Mouse (Mus musculus): ENCODE measurements at regions not wholly inside any gene's neighbourhood (a gene's known extent, or its start where the extent isn't known, plus 50 kb on each side); places are given as distances from the start of the nearest gene placed in this dataset.
A peak's percentile ranks its signal among the peaks of the same experiment; 100 is the strongest.

DNA sequence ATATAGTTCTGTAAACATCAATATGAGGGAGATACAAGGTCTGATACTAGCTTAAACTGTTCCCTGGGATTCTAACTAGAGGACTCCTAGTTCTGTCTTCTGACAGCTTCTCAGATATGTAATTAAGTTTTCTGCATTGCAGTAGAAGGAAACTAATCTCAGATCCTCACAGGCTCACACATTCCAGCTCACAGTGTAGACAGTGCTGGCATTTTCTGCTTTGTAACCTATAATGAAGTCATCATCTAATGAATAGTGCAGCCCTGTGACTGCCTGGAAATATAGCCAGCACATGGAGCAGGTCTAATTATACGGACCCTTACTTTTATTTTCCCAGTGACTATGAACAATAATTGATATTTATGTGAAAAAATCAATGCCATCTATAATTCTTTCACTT, 331.2 kb upstream of the Celf2 start:
- no peak for DNase-seq

DNA sequence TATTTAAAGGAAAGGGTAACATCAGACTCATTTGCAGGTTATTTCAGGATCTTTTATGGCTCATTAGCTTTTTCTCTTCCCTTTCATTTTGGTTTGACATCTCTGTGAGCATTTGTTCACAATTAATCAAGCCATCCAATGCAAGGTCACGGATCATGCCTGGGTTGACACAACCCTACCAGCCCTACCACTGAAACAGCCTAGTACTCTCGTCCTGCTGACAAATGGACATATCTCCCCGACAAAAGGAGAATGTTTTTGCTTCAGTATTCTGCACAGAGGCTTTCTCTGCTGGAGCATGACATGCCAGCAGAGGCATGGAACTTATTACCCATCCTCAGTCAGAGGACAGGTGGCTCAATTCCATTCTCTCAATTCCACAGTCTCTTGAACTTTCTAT, 328.5 kb upstream of the Celf2 start:
- DNase-seq: no peak

DNA sequence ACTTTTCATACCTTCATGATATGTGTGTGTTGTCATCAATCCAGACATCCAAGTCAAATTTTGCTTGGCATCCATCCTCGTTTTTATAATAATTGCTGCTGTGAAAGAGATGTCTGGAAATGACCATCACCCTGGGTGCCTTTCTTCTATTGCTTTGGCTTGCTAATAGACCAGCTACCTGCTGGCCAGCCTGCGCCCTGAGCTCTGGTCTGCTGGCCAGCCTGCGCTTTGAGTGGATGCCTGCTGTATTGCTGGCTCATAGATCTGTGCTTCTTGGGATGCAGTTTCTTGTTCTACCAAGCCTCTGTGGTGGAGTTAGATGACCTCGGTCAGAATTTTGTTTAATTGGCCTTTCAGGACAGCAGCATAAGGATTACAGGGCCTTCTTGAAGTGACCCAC, 321.9 kb upstream of the Celf2 start:
- no peak for DNase-seq

DNA sequence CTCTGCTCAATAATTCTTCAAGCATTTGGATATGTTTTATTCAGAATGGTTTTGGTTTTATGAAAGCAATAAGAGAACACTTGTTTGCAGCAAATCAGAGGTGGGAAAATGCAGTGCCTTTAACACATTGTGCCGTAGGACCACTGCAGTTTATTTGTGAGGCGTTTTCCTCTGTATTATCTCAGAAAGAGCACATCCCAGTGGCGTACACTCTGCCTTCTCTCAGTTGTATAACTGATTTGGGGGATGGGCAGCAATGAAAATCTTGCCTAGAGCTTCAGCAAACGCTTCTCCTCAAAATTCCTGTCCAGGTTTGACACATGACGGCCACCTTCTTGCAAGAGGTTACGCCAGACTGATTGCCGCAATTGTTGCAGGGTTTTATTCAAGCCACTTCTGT, 316.9 kb upstream of the Celf2 start:
- DNase-seq: no peak

DNA sequence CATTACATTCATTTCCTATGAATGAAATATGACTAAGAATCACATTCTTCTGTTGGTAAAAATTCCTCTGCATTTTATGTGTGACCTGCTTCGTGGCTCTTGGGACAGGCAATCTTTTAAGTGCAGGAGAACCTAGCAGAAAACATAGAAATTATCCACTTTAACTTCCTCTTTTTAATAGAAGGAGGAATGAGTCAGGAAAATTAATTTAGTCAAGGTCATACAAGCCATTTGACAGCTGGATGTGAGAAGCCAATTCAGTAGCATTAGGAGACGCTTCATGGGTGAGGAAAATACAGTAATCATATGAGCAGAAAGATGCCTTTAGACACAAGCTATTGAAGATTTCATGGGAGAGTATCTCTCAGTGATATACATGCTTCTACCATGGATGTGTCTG, 287.1 kb upstream of the Celf2 start:
- no peak for DNase-seq

DNA sequence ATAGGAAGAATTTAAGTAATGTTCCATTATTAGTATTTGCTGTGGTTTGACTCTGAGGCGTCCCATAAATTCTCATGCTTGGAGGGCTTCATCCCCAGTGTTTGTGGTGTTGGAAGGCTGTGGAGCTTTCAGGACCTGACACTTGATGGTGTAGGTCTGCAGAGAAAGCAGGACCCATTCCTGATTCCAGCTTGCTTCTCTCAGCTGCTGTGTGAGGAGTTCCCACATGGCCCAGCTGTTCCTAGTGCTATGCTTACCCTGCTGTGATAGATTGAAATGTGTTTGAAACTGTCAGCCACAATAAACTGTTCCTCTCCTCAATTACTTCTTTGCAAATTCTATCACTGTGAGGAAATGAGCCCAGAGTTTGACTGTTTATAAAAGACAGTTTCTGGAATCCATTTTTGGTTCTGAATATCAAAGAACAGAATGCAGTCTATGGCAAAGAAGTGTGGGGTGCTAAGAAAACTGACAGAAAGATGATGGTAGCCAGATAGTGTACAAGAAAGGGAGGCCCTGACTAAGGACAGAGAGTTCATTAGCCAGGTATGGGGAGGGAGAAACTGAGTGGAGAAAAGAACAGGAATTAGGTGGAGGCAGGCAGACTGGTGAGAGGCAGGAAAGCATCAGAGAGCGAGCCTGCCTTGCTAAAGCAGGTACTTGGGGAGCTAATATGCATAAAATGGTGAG, 283.2 kb upstream of the Celf2 start:
- DNase-seq: no peak

DNA sequence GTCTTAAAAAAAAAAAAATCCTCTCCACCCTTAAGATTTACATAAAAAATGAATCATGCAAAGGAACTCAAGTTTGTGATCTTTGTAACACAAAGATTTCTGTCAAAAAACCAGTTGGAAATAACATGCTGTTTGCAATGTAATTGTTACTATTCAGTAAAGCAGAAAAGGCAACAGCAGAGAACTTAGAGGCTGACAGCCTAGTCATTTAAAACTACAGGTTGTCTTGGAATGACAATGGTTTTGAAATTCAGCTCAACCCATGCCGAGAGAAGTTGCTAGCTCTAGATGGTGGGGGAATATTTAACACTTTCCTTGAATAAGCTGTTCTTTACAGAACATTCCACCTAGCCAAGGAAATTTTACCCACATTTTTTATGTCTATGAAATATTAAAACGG, 269.2 kb upstream of the Celf2 start:
- no peak for DNase-seq

DNA sequence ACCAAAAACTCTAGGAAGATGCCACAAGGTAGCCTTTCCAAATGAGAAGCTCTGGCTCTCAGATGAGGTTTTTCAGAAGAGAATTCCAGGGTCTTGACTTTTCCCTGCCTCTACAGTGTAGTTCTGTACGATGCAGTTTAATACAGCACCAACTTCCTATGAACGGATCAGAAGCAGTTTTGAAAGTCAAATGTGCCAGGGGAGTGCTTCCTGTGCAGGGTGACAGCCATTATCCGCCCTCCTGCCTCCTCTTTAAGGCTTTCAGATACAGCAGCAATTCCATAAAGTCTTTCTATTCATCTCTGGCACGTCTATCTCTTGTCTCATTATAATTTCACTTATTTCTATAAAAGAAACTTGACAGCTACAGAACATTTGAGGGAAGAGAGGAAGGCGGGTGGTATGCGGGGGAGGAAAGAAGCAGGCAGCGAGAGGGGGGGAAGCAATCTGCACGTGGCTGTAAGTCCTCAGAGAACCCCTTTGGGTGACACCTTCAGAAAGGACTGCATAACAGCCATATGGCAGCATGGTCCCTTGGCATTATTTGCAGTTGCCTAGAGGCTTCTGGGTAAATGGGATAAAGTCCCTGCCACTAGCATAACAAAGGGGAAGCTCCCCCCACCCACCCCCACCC, 224.9 kb upstream of the Celf2 start:
- no peak for DNase-seq

DNA sequence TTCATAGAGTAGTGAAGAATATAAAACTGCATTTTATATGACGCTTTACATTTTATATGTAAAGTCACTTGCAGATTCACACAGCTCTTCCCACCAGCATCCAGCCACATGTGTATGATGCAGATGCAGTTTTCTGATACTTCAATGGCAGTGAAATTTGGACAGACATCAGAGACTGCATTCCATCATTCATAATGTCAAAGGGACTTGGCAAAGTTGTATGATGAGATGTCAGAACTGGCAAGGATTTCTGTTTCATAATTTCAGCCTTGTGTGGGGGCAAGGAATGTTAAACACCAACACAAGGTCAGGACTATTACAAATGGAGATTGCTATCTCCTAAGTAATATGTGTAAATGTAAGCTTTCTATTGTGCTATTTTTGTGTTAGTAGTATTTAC, 221.6 kb upstream of the Celf2 start:
- DNase-seq: no peak

DNA sequence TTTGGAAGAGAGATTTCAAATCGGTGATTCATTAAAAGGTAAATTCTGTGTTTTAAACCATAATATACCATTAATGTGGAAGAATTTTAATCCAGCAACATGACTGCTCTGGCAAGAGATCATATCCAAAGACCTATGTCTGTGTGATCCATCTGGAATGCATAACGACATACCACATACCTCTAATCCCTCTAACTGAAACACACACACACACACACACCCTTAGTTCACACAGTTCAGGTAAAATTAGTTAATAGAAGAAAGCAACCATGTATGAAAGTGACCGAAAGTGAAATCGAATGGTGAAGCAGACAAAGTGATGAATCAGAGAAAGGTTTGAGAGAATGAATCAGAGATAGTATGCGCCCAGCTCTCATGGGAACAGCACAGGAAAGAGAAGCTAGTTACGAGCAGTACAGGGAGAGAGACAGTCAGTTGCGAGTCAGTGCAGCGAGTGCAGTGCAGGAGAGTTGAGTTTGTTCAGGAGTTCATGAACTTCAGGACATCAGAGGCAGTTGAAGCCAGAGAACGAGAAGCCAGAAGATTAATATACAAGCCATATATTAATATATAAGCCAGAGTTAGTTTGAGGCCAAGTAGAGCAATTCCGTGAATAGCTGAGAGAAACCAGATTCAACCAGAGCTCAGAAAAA, 213.0 kb upstream of the Celf2 start:
- peak; percentile 2 to 4 for DNase-seq

DNA sequence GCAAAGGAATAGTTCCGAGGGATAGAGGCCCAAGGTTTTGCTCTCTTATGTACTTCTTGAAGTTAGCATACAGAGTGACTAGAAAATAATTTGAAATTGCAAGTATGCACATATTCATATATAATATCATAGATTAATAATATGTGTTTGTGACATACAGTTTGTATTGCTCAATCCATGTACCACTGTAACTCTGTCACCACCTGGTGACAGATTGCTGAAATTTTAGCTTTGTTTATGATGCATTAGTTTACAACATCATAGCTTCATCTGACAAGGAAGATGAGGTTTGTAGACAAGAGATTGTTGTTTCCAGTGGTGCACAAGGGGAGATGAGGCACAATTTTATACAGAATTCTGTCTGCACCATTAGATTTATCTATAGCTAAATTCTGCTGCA, 201.7 kb upstream of the Celf2 start:
- DNase-seq: no peak

DNA sequence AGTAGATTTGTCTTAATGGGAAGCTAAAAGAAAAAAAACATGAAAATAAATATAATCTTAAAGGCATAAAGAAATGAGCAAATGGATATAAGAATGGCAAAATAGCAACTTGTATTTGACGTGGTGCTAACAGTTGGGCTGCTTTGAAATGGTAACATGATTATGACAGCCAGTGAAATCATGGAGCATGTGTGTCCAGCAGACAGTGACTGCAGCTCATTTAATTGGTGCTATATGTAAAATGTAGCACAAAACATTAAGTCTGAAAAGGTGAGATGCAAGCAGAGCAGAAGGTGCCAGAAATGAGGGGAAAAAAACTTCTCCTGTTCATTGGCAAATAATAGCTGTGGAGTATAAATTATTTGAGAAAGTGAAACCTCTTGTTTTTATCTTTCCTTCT, 201.1 kb upstream of the Celf2 start:
- no peak for DNase-seq

DNA sequence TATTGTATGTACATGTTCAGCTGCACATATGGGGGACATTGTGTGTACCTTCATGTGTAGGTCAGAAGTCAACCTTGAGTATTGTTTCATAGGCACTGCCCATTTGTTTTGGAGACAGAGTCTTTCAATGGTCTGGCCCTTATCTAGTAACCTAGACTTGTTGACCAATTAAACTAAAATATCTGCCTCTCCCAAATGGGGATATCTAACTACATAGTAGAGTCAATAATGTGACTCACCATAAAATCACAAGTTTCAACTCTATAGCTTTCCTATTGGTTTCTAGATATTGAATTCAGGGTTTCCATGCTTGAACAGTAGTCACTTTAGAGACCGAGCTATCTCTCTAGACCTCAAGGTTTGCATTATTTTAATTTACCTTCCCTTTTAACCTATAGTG, 174.0 kb upstream of the Celf2 start:
- DNase-seq: no peak

DNA sequence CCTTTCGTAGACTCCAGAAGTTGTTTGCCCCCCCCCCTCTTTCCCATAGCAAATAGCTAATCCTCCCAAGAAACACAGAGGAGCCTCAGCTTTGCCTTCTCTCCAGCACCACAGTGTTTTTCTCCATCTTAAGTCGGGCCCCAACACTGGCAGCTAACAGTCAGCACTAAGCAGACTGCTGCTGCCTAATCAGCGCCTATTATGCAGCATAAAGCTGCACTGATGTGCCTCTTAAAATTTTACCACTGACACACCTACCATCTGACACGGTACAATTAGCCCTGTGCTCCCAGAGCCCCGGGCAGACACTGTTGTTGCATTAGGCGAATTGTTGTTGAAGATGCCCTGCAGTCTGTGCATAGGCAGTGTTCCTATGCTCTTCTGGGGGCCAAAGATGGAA, 131.5 kb upstream of the Celf2 start:
- DNase-seq: no peak

DNA sequence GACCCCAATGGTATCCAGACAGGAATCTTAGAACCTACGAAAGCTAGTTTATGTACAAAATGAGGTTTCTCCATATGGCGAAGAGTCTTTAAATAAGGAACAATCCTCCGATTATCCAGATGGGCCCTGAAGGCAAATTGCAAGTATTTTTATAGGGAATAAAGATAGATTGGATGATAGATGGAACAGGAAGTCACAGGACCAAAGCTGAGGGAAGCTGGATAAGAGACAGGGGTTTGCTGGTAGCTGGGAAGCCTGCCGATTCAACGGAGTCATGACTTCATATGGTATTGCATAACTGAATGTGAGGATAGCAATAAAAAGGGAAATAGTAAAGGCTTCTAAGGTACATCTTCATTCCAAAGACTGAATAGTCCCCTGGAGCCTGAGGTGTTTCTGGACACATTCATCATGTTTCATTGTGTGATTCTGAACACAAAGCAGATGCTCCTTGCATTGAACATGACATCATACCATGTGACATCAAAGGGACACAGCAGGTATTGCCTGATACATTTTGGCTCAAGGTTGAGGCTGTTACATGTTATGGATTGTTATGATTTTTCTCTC, 113.4 kb upstream of the Celf2 start:
- DNase-seq: no peak

DNA sequence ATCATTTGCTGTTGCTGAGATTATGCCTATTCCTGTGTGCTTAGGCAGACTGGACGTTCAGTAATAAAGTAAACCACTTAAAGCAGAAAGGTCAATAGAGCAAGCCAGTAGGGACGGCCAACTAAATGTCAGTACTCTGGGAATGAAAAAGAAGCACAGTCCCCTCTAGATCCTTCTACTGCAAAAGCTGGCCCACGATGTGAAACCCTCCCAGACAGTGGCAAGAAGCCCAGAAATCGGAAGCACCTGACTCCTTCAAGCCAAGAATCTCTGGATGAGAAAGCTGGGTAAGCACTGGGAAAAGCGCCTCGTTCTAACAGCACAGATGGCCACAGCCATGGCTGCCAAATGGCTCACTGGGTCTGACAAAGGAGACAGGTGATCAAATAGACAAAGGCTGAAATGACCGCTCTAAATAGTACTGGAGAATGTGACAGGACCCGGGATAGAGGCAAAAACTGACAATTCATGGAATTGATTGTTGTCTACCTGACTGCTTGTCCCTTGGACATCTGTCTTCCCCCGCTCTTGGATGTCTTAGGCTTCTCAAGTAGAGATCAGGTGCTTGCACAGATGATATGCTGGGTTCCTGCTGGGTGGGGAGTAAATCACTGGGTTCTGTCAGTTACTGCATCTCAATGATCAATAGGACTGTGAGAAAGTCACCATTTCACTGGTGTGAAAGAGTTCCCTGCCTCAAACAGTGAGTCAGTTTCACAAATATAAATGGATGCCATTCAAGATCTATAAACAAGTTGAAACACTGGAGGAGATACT, 110.7 kb upstream of the Celf2 start:
- DNase-seq: no peak

DNA sequence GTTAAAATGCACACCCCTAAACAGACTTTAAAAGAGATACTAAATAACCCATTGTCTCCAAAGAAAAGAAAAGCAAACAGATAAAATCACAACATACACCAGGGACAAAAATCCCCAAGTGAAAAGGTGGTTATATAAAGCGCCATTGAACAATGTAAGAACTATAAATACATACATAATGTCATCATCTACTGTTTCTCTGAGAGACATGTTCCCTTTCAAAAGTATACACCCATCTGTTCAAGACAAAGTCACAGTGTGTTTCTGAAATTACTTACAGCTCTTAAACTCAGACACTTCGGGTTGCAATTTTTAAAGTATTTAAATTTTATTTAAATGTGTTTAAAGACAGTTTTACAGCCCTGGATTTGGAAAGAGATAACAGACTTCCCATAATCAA, 68.8 kb upstream of the Celf2 start:
- DNase-seq: no peak

Data from kidney, postnatal 36 days (tissue).